Mouse (Mus musculus): ENCODE data around the gene Pidd1. TPM values are rescaled to one million over a fixed set of nuclear protein-coding genes. Genes with fewer than 3 reads are reported as not detected.
A peak's percentile ranks its signal among the peaks of the same experiment; 100 is the strongest.
"Not testable (repeated sequence)": the region's sequence is repeated elsewhere in the genome, so short reads cannot be mapped to it uniquely, and the experiment has no call there.

Pidd1 gene
- total RNA-seq, 2 experiments from 2014 or later: 2.3 to 3.5 TPM

- DNase-seq: no peak
- intact Hi-C loops (cut with DNase I): no loop called here
Measured at GRCm38 (mm10) chr7:141418970-141419369, 24.9 kb downstream of the Pidd1 start.

- intact Hi-C loops (cut with DNase I): no loop called here
- no peak for DNase-seq
Measured at GRCm38 (mm10) chr7:141417731-141418681, 25.8 kb downstream of the Pidd1 start.

GRCm38 (mm10) chr7:141416144-141416841, 27.5 kb downstream of the Pidd1 start:
- no peak for DNase-seq
- intact Hi-C loops (cut with DNase I): no loop called here

GRCm38 (mm10) chr7:141413809-141414584, 29.8 kb downstream of the Pidd1 start, which contains the start of gene Gatd1:
Gatd1 (minus strand) TSS chr7:141414136.
- peak; percentile 99 to 100 for DNase-seq
- intact Hi-C loops (cut with DNase I): no loop called here

- intact Hi-C loops (cut with DNase I): no loop called here
Measured at GRCm38 (mm10) chr7:141413331-141413730, 30.5 kb downstream of the Pidd1 start.

GRCm38 (mm10) chr7:141411667-141412066, 32.2 kb downstream of the Pidd1 start:
- intact Hi-C loops (cut with DNase I): no loop called here

More at GRCm38 (mm10) chr7:141413331-141413730, 30.5 kb downstream of the Pidd1 start:
- peak; percentile 24 to 38 for DNase-seq

GRCm38 (mm10) chr7:141410631-141411030, 33.2 kb downstream of the Pidd1 start:
- intact Hi-C loops (cut with DNase I): no loop called here
- peak; percentile 23 to 26 for DNase-seq

More at GRCm38 (mm10) chr7:141411667-141412066, 32.2 kb downstream of the Pidd1 start:
- DNase-seq: no peak

GRCm38 (mm10) chr7:141408833-141409232, 35.0 kb downstream of the Pidd1 start:
- DNase-seq: peak; percentile 90 to 93
- intact Hi-C loops (cut with DNase I): loop anchor here (1.0 kb wide), 2 partner anchors 28 to 116 kb away; partner anchors contain the start of gene Slc25a22

GRCm38 (mm10) chr7:141407670-141408069, 36.2 kb downstream of the Pidd1 start:
- DNase-seq; intact Hi-C loops (cut with DNase I): not testable (repeated sequence)

- intact Hi-C loops (cut with DNase I): no loop called here
- DNase-seq: no peak
Measured at GRCm38 (mm10) chr7:141405466-141405865, 38.4 kb downstream of the Pidd1 start.

GRCm38 (mm10) chr7:141403305-141403704, 40.5 kb downstream of the Pidd1 start:
- intact Hi-C loops (cut with DNase I): no loop called here
- DNase-seq: peak; percentile 59 to 77

- DNase-seq: no peak
- intact Hi-C loops (cut with DNase I): no loop called here
Measured at GRCm38 (mm10) chr7:141395348-141395747, 48.5 kb downstream of the Pidd1 start.

GRCm38 (mm10) chr7:141394771-141395170, 49.1 kb downstream of the Pidd1 start:
- intact Hi-C loops (cut with DNase I): loop anchor here (5.0 kb wide), 1 partner anchor 67 kb away; the partner anchor contains the start of genes Deaf1 and Tmem80

GRCm38 (mm10) chr7:141394158-141394557, 49.7 kb downstream of the Pidd1 start:
- no peak for DNase-seq
- intact Hi-C loops (cut with DNase I): loop anchor here (5.0 kb wide), 1 partner anchor 67 kb away; the partner anchor contains the start of genes Deaf1 and Tmem80

More at GRCm38 (mm10) chr7:141394771-141395170, 49.1 kb downstream of the Pidd1 start:
- peak; percentile 48 to 81 for DNase-seq

GRCm38 (mm10) chr7:141392552-141393222, 51.1 kb downstream of the Pidd1 start:
- intact Hi-C loops (cut with DNase I): loop anchor here (5.0 kb wide), 1 partner anchor 65 kb away; the partner anchor contains the start of genes Deaf1 and Tmem80
- DNase-seq: no peak

- peak; percentile 98 for DNase-seq
- intact Hi-C loops (cut with DNase I): loop anchor here (5.0 kb wide), 1 partner anchor 65 kb away; the partner anchor contains the start of genes Deaf1 and Tmem80
Measured at GRCm38 (mm10) chr7:141391625-141392551, 51.9 kb downstream of the Pidd1 start, which contains the start of gene Taldo1. Taldo1 (plus strand) TSS chr7:141392199.

- intact Hi-C loops (cut with DNase I): loop anchor here (5.0 kb wide), 1 partner anchor 63 kb away; the partner anchor contains the start of genes Deaf1 and Tmem80
- DNase-seq: no peak
Measured at GRCm38 (mm10) chr7:141390326-141391259, 53.2 kb downstream of the Pidd1 start.

Measured in heart, postnatal 10 days (tissue).